Mouse (Mus musculus): Measurements from ENCODE around the gene Dpp10. TPM values are rescaled to one million over a fixed set of nuclear protein-coding genes. Genes with fewer than 3 reads are reported as not detected.

Gene Dpp10
- total and polyA plus RNA-seq, 2 experiments from 2014 or later: 29.9 to 76.7 TPM

DNA sequence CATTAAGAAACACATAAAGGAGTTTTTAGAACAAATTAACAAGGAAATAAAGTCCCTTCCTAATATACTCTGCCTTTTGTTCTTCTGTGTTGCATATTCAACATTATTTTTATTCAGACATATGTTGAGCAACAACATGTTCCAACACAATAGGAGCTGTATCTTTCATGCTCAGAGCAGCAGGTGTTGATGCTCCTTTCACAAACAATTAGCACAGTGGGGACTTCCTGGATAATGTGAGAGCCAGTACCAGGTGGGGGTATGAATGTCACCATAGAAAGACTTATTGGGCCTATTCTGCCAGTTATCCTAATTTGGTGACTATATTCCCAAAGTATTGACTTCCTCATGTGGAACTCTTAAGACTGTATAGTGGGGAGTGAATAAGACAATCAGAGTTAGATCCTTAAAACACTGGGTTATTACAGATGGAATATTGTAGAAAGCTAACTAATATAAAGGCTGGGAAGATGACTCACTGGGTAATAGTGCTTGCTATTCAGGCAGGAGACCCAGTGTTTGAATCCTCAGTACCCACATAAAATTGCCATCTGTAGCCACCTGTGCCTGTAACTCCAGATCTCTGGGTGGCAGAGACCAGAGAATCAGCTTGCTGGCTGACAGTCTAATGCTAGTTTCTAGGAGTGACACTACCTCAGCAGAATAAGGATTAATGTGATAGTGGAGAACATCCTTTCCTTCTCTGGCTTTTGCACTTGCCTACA lies 117.9 kb downstream of the Dpp10 start:
- ATAC-seq (ENCODE audit: low FRiP score) (no peak), DNase-seq (ENCODE audit: low spot score) (no peak)
- H3K9me3 ChIP-seq (ENCODE audit: low read length): no peaks in the 10 kb centered on the region
- no peak overlapping the region for H3K27ac ChIP-seq (ENCODE audit: low read depth, low read length)
- no peak overlapping the region for H3K4me3 ChIP-seq (ENCODE audit: low read depth, low read length)
- H3K27me3 ChIP-seq (ENCODE audit: insufficient read depth, low read length): no peaks in the 10 kb centered on the region
- H3K4me1 ChIP-seq (ENCODE audit: insufficient read depth, low read length): no peaks in the 10 kb centered on the region
- H3K4me2 ChIP-seq (ENCODE audit: low read depth, low read length, poor library complexity, severe bottlenecking): no peak overlapping the region
- no peak overlapping the region for H3K9ac ChIP-seq (replicated peaks; ENCODE audit: low read length, poor library complexity, severe bottlenecking)
- no peak for TF ChIP-seq CTCF (IDR thresholded peaks at IDR 0.05)
- no peaks in the 10 kb centered on the region for H3K36me3 ChIP-seq (ENCODE audit: insufficient read depth, low read length)

DNA sequence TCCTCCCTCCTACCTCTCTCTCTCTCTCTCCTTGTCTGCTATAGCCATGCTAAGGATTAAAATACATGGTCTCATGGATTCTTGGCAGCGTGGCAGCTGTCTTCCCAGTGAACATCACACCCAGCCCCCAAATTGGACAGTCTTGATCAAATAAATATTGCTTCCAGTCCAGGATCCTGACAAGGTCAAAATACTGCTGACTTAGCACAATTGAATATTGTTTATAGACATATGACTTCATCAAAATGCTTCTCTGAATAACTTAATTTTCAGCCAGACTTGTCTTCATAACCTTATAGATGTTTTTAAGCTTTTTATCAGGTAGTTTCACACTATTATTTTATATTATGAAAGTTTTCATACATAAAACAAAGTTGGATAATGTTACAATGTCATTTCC lies 120.5 kb downstream of the Dpp10 start:
- no peak overlapping the region for H3K4me3 ChIP-seq (ENCODE audit: low read depth, low read length)
- no peak overlapping the region for H3K27ac ChIP-seq (ENCODE audit: low read depth, low read length)
- no peak for TF ChIP-seq CTCF (IDR thresholded peaks at IDR 0.05)
- WGBS: 81% methylated on average over 1 of the region's 1 CpGs
- no peak overlapping the region for H3K4me2 ChIP-seq (ENCODE audit: low read depth, low read length, poor library complexity, severe bottlenecking)
- no peak for DNase-seq (ENCODE audit: low spot score)
- no peak for ATAC-seq (ENCODE audit: low FRiP score)
- no peaks in the 10 kb centered on the region for H3K4me1 ChIP-seq (ENCODE audit: insufficient read depth, low read length)
- no peak overlapping the region for H3K9ac ChIP-seq (replicated peaks; ENCODE audit: low read length, poor library complexity, severe bottlenecking)
- no peaks in the 10 kb centered on the region for H3K36me3 ChIP-seq (ENCODE audit: insufficient read depth, low read length)
- H3K9me3 ChIP-seq (ENCODE audit: low read length): no peaks in the 10 kb centered on the region
- no peaks in the 10 kb centered on the region for H3K27me3 ChIP-seq (ENCODE audit: insufficient read depth, low read length)

DNA sequence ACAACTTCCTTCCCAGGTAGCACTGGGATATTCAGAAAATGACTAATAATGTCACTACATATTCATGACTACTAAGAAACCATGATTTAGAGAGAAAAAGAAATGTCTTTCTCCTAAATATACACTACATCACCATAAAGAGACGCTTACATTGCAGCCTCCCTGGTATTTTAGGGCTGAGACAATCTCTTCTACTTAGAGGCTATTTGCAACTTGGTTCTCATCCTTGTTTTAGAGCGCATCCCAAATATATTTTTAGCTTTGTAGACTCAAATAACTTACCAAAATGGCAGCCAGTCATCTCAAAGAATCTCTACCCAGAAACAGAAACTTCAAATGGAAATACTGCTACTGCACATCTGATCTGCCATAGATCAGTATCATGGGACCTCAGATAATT lies 121.5 kb downstream of the Dpp10 start:
- H3K4me2 ChIP-seq (ENCODE audit: low read depth, low read length, poor library complexity, severe bottlenecking): no peak overlapping the region
- H3K27ac ChIP-seq (ENCODE audit: low read depth, low read length): no peak overlapping the region
- H3K4me3 ChIP-seq (ENCODE audit: low read depth, low read length): no peak overlapping the region
- no peaks in the 10 kb centered on the region for H3K27me3 ChIP-seq (ENCODE audit: insufficient read depth, low read length)
- no peaks in the 10 kb centered on the region for H3K36me3 ChIP-seq (ENCODE audit: insufficient read depth, low read length)
- no peak overlapping the region for H3K9ac ChIP-seq (replicated peaks; ENCODE audit: low read length, poor library complexity, severe bottlenecking)
- ATAC-seq (ENCODE audit: low FRiP score) (no peak), DNase-seq (ENCODE audit: low spot score) (no peak)
- no peaks in the 10 kb centered on the region for H3K4me1 ChIP-seq (ENCODE audit: insufficient read depth, low read length)
- H3K9me3 ChIP-seq (ENCODE audit: low read length): no peaks in the 10 kb centered on the region
- TF ChIP-seq CTCF (IDR thresholded peaks at IDR 0.05): no peak
- WGBS: 83% methylated on average over 2 of the region's 2 CpGs

GRCm38 (mm10) chr1:123919606-123920005 lies 125.8 kb downstream of the Dpp10 start:
- Histone ChIP-seq H3K27me3 (ENCODE audit: insufficient read depth, low read length) (no peaks in the 10 kb centered on the region), H3K36me3 (ENCODE audit: insufficient read depth, low read length) (no peaks in the 10 kb centered on the region), H3K4me1 (ENCODE audit: insufficient read depth, low read length) (no peaks in the 10 kb centered on the region), H3K4me2 (ENCODE audit: low read depth, low read length, poor library complexity, severe bottlenecking) (no peak overlapping the region), H3K9me3 (ENCODE audit: low read length) (no peaks in the 10 kb centered on the region), H3K9ac (replicated peaks; ENCODE audit: low read length, poor library complexity, severe bottlenecking) (no peak overlapping the region), H3K4me3 (ENCODE audit: low read depth, low read length) (no peak overlapping the region), H3K27ac (ENCODE audit: low read depth, low read length) (no peak overlapping the region)
- DNase-seq (ENCODE audit: low spot score) (no peak), ATAC-seq (ENCODE audit: low FRiP score) (no peak)
- TF ChIP-seq CTCF (IDR thresholded peaks at IDR 0.05): no peak
- 83% methylated on average over 1 of the region's 1 CpGs for WGBS

DNA sequence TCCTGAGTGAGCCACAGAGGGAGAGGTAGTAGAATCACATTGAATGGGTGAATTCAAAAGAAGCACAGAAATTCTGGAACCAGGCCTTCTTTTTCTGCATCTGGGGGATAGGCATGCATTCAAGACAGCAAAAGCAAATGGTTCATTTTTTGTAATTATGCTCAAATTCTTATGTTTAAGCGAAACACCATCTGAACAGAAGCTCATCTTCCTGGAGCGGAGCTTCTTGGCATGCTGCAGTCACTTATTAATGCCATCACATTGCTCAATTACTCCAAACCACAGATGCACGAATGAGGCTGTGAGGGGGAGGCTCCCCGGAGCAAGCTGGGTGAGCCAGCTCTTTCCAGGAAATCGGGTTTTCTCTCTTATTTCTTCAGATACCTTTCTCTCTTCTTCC lies 142.7 kb downstream of the Dpp10 start:
- no peak overlapping the region for H3K4me2 ChIP-seq (ENCODE audit: low read depth, low read length, poor library complexity, severe bottlenecking)
- H3K36me3 ChIP-seq (ENCODE audit: insufficient read depth, low read length): no peaks in the 10 kb centered on the region
- H3K9me3 ChIP-seq (ENCODE audit: low read length): no peaks in the 10 kb centered on the region
- H3K4me3 ChIP-seq (ENCODE audit: low read depth, low read length): no peak overlapping the region
- H3K9ac ChIP-seq (replicated peaks; ENCODE audit: low read length, poor library complexity, severe bottlenecking): no peak overlapping the region
- no peak overlapping the region for H3K27ac ChIP-seq (ENCODE audit: low read depth, low read length)
- ATAC-seq (ENCODE audit: low FRiP score) (no peak), DNase-seq (ENCODE audit: low spot score) (no peak)
- no peak for TF ChIP-seq CTCF (IDR thresholded peaks at IDR 0.05)
- no peaks in the 10 kb centered on the region for H3K4me1 ChIP-seq (ENCODE audit: insufficient read depth, low read length)
- WGBS: 80% methylated on average over 5 of the region's 5 CpGs
- no peaks in the 10 kb centered on the region for H3K27me3 ChIP-seq (ENCODE audit: insufficient read depth, low read length)

DNA sequence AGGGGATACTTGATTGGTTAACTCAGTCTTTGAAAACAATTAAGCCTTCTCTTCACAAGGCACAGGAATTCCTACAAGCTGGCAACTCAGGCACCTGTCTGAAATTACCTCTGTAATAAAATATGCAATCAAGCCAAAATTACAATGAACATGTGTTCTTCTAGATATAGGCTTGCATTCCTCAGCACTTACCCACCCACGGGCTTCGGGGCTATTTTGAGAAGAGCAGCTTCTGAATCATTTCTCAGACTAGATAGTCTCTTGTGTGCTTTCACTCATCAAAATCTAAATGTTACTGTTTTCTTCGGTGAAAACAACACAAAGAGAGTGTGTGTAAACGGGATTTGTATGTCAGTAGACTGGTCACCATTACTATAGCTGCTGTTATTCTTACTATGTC lies 144.1 kb downstream of the Dpp10 start:
- Histone ChIP-seq H3K36me3 (ENCODE audit: insufficient read depth, low read length) (no peaks in the 10 kb centered on the region), H3K27me3 (ENCODE audit: insufficient read depth, low read length) (no peaks in the 10 kb centered on the region), H3K9me3 (ENCODE audit: low read length) (no peaks in the 10 kb centered on the region), H3K4me2 (ENCODE audit: low read depth, low read length, poor library complexity, severe bottlenecking) (no peak overlapping the region), H3K27ac (ENCODE audit: low read depth, low read length) (no peak overlapping the region), H3K4me3 (ENCODE audit: low read depth, low read length) (no peak overlapping the region), H3K4me1 (ENCODE audit: insufficient read depth, low read length) (no peaks in the 10 kb centered on the region), H3K9ac (replicated peaks; ENCODE audit: low read length, poor library complexity, severe bottlenecking) (no peak overlapping the region)
- ATAC-seq (ENCODE audit: low FRiP score): no peak
- WGBS: 83% methylated on average over 4 of the region's 4 CpGs
- peak; percentile 2 for DNase-seq (ENCODE audit: low spot score)
- TF ChIP-seq CTCF (IDR thresholded peaks at IDR 0.05): no peak

Data from midbrain, postnatal 0 days (tissue).